Mouse (Mus musculus) stomach, postnatal 0 days (tissue): ENCODE data around the gene Trim63. TPM values are rescaled to one million over a fixed set of nuclear protein-coding genes. Genes with fewer than 3 reads are reported as not detected.

Source experiments
- ATAC-seq: fragments of 200-750 bp; cut with Nextera tagmentation; 2 replicates; pipeline ENCODE4 v1.8.0; 2017; ENCODE audit not compliant: low FRiP score, low TSS enrichment
- DNase-seq: peaks from one replicate; pipeline ENCODE4 v3.0.0-alpha.2; 2016; ENCODE audit warnings: low spot score
- H3K27ac ChIP-seq: fragments of 300-500 bp; sonication (generic); replicated peaks from 2 replicates; pipeline ENCODE4 v1.5.1; 2014; ENCODE audit warnings: mild to moderate bottlenecking, control low read depth
- H3K27me3 ChIP-seq: fragments of 300-500 bp; sonication (generic); 2 replicates; pipeline ENCODE4 v1.6.1; 2014; ENCODE audit warnings: low read length; ENCODE audit not compliant: control insufficient read depth, insufficient read depth
- H3K36me3 ChIP-seq: fragments of 300-500 bp; sonication (generic); 2 replicates; pipeline ENCODE4 v1.6.1; 2014; ENCODE audit warnings: low read length, mixed read lengths; ENCODE audit not compliant: control insufficient read depth, insufficient read depth
- H3K4me1 ChIP-seq: fragments of 300-500 bp; sonication (generic); replicated peaks from 2 replicates; pipeline ENCODE4 v1.6.1; 2014; ENCODE audit warnings: antibody characterized with exemption; ENCODE audit not compliant: control insufficient read depth, insufficient read depth
- H3K4me2 ChIP-seq: fragments of 300-500 bp; sonication (generic); replicated peaks from 2 replicates; pipeline ENCODE4 v1.6.1; 2014; ENCODE audit warnings: low read depth, mild to moderate bottlenecking, control low read depth, moderate library complexity
- H3K4me3 ChIP-seq: fragments of 300-500 bp; sonication (generic); 2 replicates; pipeline ENCODE4 v1.5.1; 2014; ENCODE audit warnings: low read depth, low read length, control low read depth
- H3K9ac ChIP-seq: fragments of 300-500 bp; sonication (generic); 2 replicates; pipeline ENCODE4 v1.6.1; 2014; ENCODE audit warnings: mild to moderate bottlenecking, low read length, control low read depth, mixed read lengths
- H3K9me3 ChIP-seq: fragments of 300-500 bp; sonication (generic); 2 replicates; pipeline ENCODE4 v1.6.1; 2016; ENCODE audit warnings: low read length; ENCODE audit not compliant: control insufficient read depth
- CTCF ChIP-seq: IDR thresholded peaks from 2 replicates; pipeline ENCODE4 v1.5.1; 2016; ENCODE audit warnings: antibody characterized with exemption, low read depth, mild to moderate bottlenecking, moderate library complexity
- EP300 ChIP-seq: optimal IDR thresholded peaks from 2 replicates; pipeline ENCODE3; 2016; ENCODE audit warnings: antibody characterized with exemption
- WGBS: fragments of 180-500 bp; shearing (Covaris S2); extraction: QIAGEN DNeasy Blood & Tissue Kit; methylation state at CpG from one replicate; pipeline ENCODE4 v1.1.7; 2014; 5-methylcytosine and 5-hydroxymethylcytosine counted together
- polyA plus RNA-seq: library from polyadenylated mRNA; unstranded; fragments of >200 nt; fragmentation: Nextera tagmentation; extraction: Ambion mirVana; gene quantifications from 2 replicates; pipeline ENCODE4 v1.2.1, GENCODE M21; 2015

Trim63 gene
- polyA plus RNA-seq, 1 experiment from 2014 or later = 0.13 TPM

DNA sequence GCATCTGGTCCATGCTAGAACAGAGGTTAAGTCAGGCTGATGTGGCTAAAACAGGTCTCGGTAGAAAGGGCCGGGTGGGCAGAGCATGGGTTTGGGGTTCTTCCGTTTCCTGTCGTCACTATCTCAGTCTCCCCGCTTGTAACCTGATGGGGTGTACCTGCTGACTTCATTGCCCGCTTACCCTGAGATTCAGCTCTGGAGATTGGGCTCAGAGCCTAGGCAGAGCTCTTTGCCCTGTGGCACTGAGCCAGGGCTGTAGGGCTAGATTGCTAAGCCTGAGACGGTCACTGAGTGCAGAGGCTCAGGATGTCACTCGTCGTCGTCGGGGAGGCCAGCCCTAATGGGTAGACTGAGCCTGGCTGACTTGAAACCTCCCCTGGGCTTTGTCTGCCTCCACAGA is 33.2 kb downstream of the Trim63 start:
- Histone ChIP-seq H3K4me3 (no peak overlapping the region), H3K27me3 (no peaks in the 10 kb centered on the region), H3K36me3 (no peaks in the 10 kb centered on the region), H3K9me3 (no peaks in the 10 kb centered on the region), H3K4me1 (no peaks in the 10 kb centered on the region), H3K27ac (no peak overlapping the region), H3K4me2 (no peak overlapping the region), H3K9ac (no peak overlapping the region)
- no peak for ATAC-seq
- 66% methylated on average over 11 of the region's 11 CpGs for WGBS
- DNase-seq = no peak
- TF ChIP-seq EP300 = no peak

DNA sequence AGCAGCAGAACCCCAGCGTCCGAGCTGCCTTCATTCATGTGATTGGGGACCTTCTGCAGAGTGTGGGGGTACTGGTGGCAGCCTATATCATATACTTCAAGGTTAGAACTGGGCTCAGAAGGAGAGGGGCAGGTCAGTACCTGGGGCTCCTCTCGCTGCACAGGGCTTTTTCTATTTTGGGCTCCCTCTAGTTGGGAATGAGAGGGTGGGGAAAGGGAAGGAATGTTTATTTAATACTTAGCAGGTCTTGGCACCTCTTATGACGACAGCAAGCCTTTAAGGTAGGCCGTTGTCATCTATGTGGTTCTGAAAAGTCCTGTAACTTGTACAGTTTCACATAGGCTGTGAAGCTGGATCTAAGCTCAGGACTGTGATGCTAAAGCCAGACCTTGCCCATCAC is 33.6 kb downstream of the Trim63 start:
- Histone ChIP-seq H3K4me2 (no peak overlapping the region), H3K9me3 (no peaks in the 10 kb centered on the region), H3K4me1 (no peaks in the 10 kb centered on the region), H3K9ac (no peak overlapping the region), H3K27ac (no peak overlapping the region), H3K27me3 (no peaks in the 10 kb centered on the region), H3K36me3 (no peaks in the 10 kb centered on the region), H3K4me3 (no peak overlapping the region)
- TF ChIP-seq CTCF = no peak
- TF ChIP-seq EP300 = no peak
- 61% methylated on average over 5 of the region's 5 CpGs for WGBS
- ATAC-seq = no peak
- no peak for DNase-seq

DNA sequence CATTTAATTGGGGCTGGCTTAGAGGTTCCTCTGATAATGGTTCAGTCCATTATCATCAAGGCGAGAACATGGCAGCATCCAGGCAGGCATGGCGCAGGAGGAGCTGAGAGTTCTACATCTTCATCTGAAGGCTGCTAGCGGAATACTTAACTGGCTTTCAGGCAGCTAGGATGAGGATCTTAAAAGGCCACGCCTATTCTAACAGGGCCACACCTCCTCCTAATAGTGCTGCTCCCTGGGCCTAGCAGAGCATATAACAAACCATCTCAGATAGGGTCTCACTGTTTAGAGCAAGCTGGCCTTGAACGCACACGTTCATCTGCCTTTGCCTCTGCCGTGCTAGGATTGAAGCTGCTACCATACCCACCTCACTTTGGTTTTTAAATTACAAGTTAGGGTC is 34.9 kb downstream of the Trim63 start:
- Histone ChIP-seq H3K27me3 (no peaks in the 10 kb centered on the region), H3K4me1 (no peaks in the 10 kb centered on the region; the same call in 1 of the 2 replicates), H3K27ac (no peak overlapping the region), H3K36me3 (no peaks in the 10 kb centered on the region), H3K4me3 (no peak overlapping the region), H3K9ac (no peak overlapping the region), H3K9me3 (no peaks in the 10 kb centered on the region), H3K4me2 (no peak overlapping the region)
- DNase-seq (no peak), ATAC-seq (no peak)
- 84% methylated on average over 7 of the region's 7 CpGs for WGBS
- TF ChIP-seq EP300 = no peak

DNA sequence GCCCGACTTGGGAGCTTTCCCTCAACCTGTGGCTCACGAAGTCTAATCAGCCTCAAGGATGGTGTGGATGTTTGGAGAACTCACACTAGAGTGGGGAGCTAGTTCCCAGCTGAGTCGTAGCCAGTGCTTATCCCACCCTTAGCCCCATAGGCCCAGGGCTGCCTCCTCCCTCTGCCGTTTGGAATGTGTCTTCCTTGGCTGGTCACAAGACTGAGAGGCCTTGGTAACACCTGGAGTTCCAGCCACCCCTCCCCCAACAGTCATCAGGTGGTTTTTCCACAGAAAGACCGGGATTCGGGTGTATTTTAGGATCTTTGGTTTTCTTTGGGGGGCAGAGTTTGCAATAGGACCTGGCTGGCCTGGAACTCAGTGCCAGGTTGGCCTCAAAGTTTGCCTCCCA is 35.7 kb downstream of the Trim63 start:
- DNase-seq = no peak
- no peak overlapping the region for H3K4me2 ChIP-seq
- no peaks in the 10 kb centered on the region for H3K9me3 ChIP-seq
- H3K9ac ChIP-seq = no peak overlapping the region
- TF ChIP-seq EP300 (no peak), CTCF (no peak)
- 82% methylated on average over 6 of the region's 6 CpGs for WGBS
- no peak for ATAC-seq
- H3K27me3 ChIP-seq = no peaks in the 10 kb centered on the region
- H3K4me1 ChIP-seq = no peaks in the 10 kb centered on the region; the same call in 1 of the 2 replicates
- no peaks in the 10 kb centered on the region for H3K36me3 ChIP-seq
- H3K27ac ChIP-seq = no peak overlapping the region
- H3K4me3 ChIP-seq = no peak overlapping the region

DNA sequence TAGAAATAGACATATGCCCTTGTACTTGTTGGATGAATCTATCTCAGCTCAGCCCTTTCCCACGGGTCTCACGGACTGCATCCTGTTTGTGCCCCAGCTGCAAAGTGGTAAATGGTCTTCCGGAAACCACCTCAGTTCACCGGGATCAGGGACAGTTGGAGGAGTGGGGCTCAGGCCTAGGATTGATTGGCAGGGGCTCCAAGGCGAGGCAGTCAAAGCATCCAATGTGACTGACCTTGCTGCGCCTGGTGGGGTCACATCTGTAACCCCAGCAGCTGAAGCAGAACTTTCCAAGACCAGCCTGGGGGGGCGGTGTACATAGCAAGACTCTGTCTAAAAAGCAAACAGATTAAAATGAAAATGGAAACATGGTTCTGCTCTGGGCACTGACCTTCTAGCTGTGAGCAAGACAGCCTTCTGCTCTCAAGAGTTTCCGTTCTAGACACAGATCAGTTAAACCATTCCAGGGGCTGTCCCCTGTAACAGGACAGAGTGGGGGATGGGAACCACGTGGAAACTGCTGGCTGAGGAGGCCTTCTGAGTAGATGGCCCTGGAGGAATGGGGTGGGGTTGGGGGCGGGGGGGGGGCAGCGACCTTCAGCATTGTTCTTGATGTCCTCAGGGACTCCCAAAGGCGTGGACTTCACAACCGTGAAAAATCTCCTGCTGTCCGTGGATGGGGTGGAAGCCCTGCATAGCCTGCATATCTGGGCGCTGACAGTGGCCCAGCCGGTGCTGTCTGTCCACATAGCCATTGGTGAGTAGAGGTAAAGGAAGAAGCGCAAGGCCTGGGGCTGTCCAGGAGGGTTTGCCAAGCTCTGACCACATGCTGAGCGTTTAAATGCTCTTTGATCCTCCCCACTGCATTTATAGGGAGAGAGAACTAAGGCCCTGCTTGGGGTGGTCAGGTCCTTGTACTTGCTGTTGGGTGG is 36.7 kb downstream of the Trim63 start:
- Histone ChIP-seq H3K27ac (no peak overlapping the region), H3K9me3 (no peaks in the 10 kb centered on the region), H3K27me3 (no peaks in the 10 kb centered on the region), H3K9ac (no peak overlapping the region), H3K4me1 (no peaks in the 10 kb centered on the region; the same call in 1 of the 2 replicates), H3K4me2 (no peak overlapping the region), H3K4me3 (no peak overlapping the region), H3K36me3 (no peaks in the 10 kb centered on the region)
- DNase-seq (no peak), ATAC-seq (no peak)
- 51% methylated on average over 18 of the region's 18 CpGs for WGBS
- TF ChIP-seq CTCF = no peak
- no peak for TF ChIP-seq EP300

DNA sequence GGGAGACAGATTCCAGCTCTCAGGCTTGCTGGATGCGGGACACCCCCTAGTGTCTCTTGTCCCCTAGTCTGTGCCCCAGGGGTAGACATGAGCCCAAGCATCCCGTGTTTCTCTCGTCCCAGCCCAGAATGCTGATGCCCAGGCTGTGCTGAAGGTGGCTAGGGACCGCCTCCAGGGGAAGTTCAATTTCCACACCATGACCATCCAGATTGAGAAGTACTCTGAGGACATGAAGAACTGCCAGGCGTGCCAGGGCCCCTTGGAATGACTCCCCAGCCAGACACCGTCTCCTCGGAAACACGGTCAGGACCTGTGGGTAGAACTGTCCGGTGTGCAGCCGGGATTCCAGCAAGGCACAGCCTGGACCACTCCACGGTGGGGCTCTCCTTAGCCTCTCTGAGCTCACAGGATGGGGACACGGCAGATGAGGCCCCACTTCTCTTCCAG is 37.4 kb downstream of the Trim63 start:
- Histone ChIP-seq H3K36me3 (no peaks in the 10 kb centered on the region), H3K9me3 (no peaks in the 10 kb centered on the region), H3K27ac (no peak overlapping the region), H3K4me1 (no peaks in the 10 kb centered on the region; the same call in 1 of the 2 replicates), H3K9ac (no peak overlapping the region), H3K27me3 (no peaks in the 10 kb centered on the region), H3K4me3 (no peak overlapping the region), H3K4me2 (no peak overlapping the region)
- 81% methylated on average over 12 of the region's 12 CpGs for WGBS
- ATAC-seq = no peak
- no peak for DNase-seq
- TF ChIP-seq EP300 (no peak), CTCF (no peak)
